Mouse (Mus musculus): Measurements from ENCODE around the gene Gsta3.
"Not testable (repeated sequence)": the region's sequence is repeated elsewhere in the genome, so short reads cannot be mapped to it uniquely, and the experiment has no call there.

Gene Gsta3

DNA sequence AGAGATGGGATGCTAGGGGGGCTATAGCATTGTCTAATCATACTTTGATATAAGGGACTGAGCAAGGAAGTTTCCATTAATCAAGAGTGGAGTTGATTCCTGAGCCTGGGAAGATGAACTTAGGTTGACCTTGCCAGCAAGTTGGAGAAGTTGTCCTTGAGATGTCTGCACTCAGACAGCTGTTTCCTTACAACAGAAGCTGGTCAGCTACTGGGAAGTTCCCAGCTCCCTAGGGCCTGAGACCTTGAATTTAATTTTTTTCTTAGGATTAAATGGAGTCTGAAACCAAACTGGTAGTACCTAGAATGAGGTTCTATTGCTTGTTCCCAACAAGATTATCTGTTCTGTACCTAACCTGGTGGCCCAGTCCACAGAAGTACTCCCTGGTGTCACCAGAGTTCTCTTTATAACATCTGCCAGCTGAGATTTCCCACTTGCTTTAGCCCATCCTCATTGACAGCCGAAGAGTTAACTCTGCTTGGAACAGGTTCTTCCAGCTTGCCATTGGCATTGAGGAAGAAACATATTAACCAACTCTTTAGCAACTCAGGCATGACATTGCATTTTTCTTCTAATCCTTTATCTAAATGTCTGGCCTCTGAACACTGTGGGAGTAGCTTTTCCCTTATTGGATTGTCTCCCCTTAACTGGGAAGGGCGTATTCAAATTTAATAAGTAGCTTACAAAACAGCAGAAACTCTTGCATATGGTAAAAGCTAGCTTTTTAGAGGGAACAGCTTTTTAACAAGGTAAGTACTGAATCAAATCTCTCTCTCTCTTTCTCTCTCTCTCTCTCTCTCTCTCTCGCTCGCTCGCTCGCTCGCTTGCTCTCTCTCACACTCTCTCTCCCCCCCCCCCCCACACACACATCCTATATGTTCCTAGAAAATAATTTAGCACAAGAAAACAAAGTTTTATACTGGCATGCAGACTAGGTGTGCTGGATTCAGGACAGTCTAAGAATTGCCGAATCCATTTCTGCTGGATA, at the start of gene Gsta3:
TSS of gene Gsta3 (plus strand) at position 679 of the 988 bp plus-strand sequence.
- DNase-seq (ENCODE audit: low spot score in 2 of 2) = no peak

DNA sequence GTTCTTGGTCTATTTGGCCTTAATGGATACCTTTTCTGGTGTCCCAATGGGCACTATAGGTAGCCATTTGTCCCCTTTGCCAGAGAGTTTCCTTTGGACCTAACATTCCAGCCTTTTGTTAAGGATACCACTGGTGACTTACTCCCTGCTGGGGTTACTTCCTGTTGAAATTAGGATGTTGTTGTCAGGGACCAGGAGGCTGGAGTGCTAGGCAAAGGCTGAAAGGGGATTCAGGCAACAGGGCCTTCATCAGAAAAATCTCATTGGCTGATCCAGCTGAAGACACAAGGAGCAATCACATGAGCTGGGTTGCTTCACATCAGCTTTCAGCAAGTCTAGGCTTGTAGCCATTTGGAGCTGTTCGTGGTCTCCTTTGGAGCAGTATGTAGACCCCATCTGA, 34.1 kb upstream of the Gsta3 start:
- DNase-seq (ENCODE audit: low spot score in 2 of 2) = no peak

DNA sequence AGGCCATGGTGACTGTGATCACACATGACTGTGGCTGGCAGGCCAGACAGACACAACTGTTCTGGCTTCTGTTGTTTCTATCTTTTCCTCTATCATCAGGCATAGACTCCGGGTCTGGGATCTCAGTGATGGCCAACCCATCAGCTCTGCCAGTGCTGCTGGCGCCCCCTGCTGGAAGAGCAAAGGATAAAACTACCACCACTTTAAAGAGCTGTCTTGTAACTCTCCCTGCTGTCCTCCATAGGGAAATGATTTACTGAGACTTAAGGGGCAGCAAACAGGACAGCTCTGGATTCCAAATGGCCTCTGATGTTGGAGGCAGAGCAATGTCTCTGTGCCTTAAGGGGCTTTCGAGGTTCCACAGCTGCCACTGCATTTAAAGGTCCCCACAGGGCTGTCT, 26.9 kb upstream of the Gsta3 start:
- DNase-seq (ENCODE audit: low spot score in 2 of 2) = not testable (repeated sequence)

DNA sequence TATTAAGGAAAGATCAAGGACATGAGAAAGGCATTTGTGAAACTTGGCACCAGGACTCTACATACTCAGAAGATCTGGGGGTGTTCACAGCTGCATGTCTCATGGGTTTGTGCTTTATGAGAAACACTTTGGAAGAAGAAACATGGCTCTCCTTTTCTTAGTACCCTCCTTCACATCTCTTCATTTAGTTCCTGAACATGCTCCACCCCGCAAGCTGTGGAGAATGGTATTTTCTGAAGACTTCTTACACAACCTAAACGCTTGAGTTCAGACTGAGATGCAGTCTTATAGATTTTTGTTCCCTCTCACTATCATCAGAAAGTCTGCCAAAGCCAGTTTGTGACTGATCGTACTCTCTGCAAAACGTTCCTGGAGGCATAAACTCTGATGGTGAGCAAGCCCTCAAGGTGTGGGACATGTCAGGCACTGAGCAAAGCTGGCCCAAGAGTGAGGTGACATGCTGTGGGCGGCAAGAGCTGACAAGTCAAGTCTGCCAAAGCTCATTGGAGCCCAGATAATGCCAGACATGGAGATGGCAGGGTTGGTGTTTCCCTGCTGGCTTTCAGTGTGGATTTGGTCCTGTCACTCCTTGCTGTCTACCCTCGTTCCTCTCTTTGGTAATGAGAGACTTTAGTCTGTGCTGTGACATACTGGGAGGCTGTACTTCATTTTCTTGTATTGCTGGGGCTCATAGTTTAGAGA, 26.2 kb upstream of the Gsta3 start:
- DNase-seq (ENCODE audit: low spot score in 2 of 2) = peak in 1 of 2 experiments; percentile 18

DNA sequence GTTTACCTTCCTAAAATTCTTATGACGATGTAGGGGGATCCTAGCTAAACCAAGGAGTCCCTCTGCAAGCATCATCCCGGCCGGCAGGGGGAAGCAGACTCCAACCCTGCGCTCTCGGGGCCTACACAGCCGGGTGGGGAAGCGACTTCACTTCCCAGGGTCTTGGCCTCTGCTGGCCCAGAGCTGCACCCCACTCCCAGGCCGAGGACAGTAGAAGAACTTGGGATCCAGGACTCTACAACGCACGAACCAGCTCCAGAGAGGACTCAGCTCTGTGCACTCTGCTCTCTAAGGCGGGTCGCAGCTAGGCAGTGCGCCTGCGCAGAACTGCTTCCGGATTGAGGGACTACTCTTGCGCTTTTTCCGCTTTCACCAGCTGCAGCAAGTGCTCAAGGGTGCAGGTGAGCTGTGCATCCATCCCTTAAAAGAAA, 21.9 kb upstream of the Gsta3 start, which contains the start of gene Tmem14a:
TSS of gene Tmem14a (plus strand) at position 87 of the 431 bp plus-strand sequence.
- peak; percentile 84 to 91 for DNase-seq (ENCODE audit: low spot score in 2 of 2)

DNA sequence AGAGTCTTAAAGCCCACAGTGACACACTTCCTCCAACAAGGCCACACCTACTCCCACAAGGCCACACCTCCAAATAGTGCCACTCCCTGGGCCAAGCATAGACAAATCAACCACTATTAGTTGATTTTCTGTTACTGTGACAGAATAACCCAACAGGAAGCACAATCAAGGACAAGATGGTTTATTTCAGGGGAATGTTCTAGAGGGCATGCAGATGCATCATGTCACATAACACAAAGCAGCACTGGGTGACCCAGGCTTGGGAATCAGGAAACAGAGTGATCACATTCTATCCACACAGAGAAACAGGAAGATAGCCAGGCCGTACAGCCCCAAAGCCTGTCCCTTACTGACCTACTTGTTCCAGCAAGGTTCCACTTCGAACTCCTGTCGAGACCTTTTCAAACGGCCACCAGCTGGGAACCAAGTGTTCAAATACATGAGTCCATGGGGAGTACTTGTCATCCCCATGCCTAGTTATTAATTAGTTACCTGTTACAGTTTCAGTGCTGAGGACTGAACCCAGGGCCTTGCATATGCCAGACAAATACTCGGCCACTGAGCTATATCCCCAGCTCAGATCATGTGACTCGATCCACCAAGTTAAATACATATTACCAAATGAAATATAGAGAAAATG, 12.5 kb upstream of the Gsta3 start:
- no peak for DNase-seq (ENCODE audit: low spot score in 2 of 2)

DNA sequence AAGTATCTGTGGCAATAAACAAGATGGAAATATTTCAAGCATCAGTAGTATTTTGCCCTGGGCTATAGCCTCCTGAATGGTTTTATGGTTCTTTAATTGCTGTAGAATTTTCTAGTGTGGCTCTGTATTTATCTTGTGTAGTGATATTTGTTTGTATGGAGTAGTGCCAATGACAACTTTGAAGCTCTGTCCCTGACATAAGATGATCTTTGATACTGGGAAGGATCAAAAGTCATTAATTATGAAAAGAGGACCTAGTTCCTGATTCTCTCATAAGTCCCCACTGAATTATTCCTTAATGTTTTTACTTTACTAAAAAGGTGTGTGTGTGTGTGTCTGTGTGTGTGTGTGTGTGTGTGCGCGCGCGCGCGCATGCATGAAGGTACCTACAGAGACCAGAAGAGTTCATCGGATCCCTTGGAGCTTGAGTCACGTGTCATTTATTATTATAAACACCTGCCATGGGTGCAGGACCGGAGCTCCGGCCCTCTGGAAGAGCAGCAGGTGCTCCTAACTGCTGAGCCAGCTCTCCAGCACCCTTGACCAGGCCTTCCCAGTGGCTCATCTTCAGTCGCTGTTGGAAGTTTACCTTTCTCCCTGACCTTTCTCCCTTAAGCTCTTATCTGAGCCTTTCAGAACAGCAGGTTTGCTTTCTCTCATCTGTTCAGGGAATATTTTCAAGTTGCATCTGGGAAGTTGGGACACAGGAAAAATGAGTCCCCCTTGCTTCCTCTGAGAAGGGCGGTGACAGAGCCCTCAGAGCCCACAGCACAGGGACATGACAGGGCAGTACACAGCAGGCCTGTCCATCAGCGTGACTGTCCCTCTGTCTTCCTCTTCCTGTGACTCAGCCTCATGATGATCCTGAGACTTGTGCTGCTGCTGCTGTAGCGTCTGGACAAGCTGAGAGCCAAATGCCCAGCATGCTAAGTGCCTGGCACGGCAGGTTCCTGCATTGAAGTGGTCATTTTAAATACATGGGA, 11.4 kb upstream of the Gsta3 start:
- DNase-seq (ENCODE audit: low spot score in 2 of 2) = not testable (repeated sequence)

DNA sequence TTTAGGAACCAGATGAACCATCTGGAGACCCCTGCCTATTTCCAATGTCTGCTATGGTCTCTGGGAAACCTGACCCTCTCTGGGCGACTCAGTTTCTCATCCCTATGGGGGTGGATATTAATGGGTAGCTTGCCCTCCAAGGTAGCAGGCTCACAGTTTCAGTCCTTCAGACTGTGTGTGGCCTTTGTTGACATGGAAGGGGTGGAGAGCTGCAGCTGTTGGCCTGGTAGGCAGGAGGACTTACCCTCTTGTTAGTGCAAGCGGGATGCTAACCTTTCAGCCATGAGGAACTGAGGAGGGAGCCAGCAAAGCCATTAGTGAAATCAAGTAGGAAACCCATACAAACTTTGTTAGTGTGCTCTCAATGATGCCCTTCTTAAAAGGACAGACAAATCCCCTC, 10.0 kb upstream of the Gsta3 start:
- DNase-seq (ENCODE audit: low spot score in 2 of 2) = no peak

DNA sequence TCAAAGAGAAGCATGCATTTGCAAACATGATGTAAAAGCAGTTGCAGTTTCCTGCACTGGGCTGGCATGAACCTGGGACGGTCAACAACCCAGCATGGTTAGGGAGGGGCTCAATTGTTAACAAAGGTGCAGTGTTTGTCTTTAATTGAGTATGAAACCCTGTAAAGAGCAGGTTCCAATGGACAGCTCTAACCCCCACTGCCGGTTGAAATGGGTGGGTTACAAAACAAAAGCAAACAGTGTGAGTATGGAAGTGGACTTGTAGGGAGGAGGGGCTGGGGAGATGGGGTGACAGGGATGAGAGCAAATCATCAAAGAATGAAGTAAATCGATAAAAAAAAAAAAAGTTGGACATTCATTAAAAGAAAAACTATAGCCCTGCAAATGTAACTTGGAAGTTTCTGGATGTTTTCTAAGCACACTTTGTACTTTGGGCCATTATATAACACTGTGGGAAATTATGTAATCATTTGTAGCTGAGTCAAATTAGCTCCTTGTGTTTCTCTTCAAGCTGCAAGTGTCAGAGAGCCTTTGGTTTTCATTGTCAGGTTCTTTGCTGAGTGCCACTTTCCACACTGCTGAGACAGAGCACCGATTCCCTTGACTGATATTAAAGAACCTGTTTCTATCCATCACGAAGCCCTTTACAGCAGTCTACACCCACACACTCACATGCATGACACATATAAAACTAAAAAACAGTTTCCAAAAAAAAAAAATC, 8.5 kb upstream of the Gsta3 start:
- DNase-seq (ENCODE audit: low spot score in 2 of 2) = peak in 1 of 2 experiments; percentile 39

DNA sequence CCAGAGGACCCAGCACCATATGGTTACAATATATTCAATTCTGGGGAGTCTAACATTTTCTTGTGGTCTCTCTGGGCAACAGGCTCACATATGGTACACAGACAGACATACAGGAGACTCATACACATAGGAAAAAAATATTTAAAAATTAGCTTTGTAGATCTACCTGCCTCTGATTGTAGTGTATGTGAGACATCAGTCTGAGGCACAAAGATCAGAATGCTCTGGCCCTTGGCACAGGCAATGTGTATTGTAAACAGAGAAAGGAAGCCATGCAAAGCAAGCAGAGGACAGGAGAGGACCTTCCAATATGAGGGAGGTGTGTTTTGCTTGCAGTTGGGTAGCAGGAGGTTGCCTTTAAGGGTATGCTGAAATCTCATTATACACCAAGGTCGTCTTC, 7.9 kb upstream of the Gsta3 start:
- no peak for DNase-seq (ENCODE audit: low spot score in 2 of 2)

DNA sequence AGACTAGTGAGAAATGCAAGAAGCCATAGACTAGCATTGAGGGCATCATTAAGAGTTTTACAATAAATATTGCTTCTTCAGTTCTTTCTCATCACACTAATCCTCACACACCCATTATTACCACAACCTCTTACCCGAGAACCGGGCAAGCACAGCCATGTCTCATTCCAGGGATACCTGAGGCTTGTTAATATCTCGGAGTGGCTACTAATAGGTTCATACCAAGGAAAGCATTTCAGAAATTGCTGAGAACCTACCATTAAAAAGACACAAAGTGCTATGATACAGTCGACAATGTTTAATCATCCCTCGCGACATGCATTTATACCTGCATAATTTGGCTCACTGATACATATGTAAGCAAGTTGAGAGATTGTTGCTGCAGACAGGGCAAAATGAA, 5.0 kb upstream of the Gsta3 start:
- DNase-seq (ENCODE audit: low spot score in 2 of 2) = no peak

DNA sequence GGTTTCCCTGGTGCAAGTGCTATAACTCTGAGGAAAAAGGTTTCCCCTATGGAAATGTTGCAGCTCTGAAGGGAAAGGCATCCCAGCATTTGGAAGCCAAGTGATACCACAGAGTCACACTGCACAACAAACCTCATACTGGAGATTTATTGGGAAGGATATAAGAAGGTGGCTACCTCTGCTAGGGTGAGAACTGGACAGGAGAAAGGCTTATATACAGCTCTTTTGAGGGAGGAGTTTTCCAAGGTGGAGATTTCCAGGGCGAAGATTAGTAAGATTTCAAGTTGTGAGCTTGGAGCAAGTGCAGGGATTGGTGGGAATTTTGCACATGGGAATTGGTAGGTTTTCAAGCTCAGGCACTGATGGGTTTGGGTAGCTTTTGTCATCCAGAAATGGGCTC, 707 bp downstream of the Gsta3 start:
- DNase-seq (ENCODE audit: low spot score in 2 of 2) = no peak

DNA sequence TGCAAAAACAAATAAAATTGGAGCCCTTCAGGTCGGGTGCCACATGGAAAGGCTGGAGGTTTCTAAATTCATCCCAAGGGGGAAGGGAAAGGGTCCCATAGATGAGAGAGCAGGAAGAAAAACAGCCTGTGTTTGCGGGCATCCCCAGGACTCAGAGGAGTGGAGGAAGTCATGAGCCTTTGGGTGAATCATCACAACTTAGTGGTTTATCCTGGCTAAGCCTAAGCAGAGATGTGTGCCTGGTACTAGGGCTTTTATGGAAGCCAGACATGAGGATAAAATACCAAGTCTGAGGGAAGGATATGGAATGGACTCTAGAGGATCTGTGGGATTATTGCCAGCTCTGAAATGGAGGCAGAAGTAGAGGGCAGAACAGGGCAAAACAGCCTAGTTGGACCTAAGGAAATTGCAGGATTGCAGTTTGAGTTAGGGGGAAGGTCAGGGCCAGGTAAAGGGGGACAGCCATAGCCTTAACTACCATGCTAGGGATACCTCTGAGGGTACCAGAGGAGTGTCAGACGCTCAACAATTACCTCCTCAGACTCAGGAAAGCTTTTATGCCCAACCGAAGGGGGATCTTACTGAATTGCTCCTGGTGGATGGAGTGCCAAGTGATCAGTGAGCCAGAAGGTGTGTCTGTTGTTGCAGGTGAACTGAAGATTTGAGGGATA, 4.0 kb downstream of the Gsta3 start:
- no peak for DNase-seq (ENCODE audit: low spot score in 2 of 2)

DNA sequence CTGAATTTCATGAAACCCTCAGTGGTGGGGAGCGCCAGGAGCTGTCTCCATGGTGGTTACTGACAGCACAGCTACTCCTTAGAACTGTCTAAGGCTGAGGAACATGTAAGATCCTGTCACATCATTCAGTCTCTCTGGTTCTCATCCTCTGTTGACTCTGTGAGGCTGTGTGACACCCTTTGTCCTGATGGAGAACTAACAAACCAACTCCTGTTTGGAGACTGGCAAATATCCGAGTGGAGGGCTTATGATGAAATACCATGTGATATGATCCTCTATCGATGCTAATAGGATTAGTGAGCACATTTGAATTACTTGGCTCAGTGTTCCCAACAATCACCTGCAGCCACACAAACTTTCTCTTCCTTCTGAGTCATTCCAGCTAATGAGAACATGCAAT, 5.7 kb downstream of the Gsta3 start:
- DNase-seq (ENCODE audit: low spot score in 2 of 2) = no peak

DNA sequence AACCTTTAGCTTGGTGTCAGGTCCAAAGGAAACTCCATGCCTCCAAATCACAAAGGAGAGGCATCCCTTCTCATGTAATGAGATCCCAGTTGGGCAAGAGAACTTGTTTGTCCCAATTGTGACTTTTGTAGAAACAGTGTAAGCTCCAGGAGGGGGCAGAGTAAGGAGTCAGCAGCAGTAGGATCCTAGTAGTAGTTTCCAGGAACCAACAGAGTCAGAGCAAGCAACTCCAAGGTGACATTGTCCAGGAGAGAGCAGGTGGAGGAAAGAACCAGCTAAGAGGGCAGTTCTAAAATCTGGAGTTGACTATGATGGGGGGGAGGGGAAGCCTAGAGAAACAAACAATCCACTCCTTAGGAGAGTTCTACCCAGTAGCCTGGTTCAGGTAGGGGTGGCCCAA, 7.5 kb downstream of the Gsta3 start:
- DNase-seq (ENCODE audit: low spot score in 2 of 2) = no peak

DNA sequence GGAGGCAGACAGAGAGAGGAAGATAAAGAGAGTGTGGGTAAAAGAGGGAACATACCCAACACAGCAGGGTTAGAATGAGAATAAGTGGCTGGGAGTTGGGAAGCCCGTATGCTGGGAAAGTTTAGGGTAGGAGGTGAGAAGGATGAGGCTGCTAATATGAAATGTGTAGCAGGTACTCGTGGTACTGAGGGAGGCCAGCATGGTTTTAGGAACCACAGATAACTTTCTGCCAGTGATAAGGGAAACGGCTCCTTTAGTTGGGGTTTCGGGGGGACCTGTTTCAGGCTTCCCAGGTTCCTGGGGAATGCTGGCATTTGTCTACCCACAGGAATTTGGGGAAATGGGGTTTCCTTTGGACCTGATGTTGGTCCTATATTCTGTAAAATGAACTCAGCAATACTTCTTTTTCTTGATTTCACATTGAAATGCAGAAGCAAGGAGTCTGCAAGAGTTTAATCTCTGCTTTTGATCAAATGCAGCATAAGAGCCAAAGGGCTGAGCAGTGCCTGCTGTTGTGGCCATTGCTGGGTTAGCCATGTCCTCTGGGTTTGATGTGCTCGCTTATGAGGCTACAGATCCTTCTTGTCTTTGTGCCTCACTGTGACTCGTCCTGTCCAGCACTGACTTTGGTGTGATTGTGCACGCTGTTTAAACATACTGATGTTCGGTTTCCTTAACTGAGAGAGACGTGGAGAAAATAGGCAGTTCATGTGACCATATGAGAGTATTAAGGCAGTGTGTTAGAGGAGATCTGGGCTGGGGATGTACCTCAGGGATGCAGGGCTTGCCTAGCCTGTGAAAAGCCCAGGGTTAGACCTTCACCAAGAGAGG, 8.4 kb downstream of the Gsta3 start:
- peak in 1 of 2 experiments; percentile 5 for DNase-seq (ENCODE audit: low spot score in 2 of 2)

DNA sequence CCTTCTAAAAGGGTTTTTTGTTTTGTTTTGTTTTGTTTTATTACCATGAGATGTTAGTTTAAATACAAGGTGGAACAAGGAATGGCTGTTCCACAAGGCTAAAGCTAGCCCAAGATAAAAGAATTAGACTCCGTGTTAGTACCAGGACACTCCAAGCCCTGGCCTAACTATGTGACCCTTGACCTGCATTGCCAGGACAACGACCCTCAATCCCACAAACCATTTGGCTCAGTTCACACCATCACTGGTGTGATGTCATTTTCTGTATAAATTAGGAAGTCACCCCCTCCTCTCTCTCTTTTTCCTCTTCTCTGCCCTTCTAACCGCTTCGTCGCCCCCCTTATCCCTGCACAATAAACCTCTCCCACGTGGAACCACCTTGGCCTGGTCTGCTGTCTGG, 11.3 kb downstream of the Gsta3 start:
- no peak for DNase-seq (ENCODE audit: low spot score in 2 of 2)

DNA sequence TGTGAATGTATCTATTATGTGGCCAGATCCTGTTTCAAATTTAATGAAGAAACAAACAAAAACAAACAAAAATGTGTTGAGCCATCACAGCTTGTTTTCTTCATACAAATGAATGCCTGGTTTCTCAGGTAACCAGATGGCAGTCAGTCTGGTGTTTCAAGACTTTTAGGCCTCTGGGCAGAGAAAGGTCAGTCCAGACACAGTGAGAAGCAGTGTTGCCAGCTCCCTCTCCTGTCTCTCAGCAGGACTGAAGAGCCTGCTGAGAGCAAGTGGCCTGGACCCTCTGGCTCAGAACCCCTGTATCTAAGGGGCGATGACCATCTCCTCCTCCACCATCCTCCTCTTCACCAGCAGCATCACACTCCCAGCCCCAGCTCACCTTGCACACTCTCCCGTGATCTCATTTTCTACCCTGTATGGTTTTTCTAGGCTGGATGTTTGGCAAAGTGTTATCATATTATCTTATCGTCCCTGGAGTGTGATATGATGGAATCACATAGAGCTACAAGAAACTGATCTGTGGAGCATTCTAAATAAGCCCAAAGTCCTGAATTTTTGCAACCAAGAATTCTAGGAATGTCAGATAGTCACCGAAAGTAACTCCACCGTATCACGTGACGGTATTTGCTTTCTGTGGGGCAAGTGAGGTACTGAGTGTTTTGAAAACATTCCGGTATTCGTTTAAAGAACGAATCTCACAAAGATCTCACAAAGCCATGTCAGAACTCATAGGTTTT, 12.3 kb downstream of the Gsta3 start:
- DNase-seq (ENCODE audit: low spot score in 2 of 2) = no peak

All from right cerebral cortex, adult 2 months (tissue).